Mouse (Mus musculus): ENCODE measurements at regions not wholly inside any gene's neighbourhood (a gene's known extent, or its start where the extent isn't known, plus 50 kb on each side); places are given as distances from the start of the nearest gene placed in this dataset.

DNA sequence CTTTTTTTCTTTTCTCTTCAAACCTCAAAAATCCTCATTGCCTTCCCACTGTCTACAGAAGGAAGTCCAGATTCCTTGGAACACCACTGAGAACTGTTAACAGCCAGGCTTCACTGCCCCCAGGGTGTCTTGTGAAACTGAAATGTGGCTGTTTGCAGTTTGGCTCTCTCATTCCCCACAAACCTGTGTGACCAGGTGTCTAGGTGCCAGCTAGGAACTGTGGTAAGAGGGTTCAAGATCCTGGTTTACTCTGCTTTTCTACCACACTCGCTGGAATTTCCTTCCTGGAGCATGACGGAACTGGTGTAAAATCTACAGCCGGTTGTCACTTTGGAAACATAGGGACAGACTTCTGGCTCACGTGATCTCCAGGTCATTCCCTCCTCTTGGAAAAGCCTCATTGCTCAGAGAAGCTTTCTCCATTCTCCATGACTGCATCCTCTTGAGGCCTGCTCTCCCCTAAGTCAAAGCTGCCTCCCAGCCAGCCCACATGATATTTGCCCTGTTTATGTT, 660.2 kb downstream of the Zfp706 start:
- DNase-seq (ENCODE audit: extremely low spot score): no peak

DNA sequence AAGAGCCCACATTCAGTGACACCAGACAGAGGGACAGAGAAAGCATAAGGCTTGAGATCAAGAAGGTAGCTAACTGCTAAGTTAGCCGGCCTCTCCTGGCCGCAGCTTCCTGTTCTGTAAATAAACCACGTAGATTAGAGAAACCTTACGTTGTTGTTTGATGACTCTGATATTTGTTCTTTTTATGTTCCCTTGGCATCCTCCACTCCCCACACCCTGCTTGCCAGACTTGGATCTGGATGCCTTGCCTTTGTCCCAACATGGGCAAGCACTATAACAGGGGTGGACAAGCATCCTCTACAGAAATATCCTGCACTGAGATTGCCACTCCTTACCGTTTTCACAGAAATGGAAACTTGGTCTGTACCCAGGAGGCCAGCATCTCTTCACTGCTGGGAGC, 661.4 kb downstream of the Zfp706 start:
- no peak for DNase-seq (ENCODE audit: extremely low spot score)

GRCm38 (mm10) chr15:36345413-36345812, 662.2 kb downstream of the Zfp706 start:
- DNase-seq (ENCODE audit: extremely low spot score): no peak

DNA sequence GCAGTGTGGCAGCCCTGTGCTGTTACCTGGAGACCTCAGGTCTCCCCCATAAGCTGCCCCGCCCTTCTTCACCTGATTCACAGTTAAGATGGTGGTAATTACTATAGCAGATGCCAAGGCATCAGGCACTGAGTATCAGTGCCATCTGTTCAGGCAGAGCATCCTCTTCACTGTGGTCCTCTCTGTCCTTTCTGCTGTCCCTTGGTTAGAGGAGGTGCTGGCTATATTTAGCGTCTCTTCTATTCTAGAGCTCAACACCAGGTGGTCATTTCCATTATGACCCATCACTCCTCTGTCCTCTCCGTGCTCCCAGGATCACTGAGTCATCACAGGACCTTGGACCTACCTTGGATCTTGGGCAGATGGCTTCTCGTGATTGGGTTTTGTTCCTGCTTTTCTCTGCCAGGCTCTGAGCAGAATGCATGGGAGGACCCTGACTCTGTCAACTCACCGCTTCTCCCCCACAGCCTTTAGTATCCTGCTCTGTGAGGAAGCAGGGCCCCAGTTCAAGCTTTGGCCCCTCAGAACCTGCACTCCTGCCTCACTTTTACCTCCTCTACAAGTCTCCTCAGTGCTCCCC, 667.5 kb downstream of the Zfp706 start:
- no peak for DNase-seq (ENCODE audit: extremely low spot score)

DNA sequence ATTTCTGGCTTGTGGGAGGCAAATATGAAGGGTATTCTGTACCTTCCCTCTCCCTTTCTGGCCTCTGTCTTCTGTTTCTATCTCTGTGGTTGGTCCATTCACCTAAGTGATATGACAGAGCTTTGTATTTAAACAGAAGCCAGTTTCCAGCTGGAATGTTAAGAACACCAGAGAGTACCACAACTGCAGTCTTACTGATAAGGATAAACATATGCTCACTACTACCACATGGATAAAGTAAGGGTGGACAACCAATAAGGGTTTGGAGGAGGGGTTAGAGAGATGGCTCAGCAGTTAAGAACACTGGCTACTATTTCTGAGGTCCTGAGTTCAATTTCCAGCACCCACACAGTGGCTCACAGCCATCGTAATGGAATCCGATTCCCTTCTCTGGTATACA, 668.8 kb downstream of the Zfp706 start:
- no peak for DNase-seq (ENCODE audit: extremely low spot score)

- no peak for DNase-seq (ENCODE audit: extremely low spot score)
These were observed 670.7 kb downstream of the Zfp706 start for GRCm38 (mm10) chr15:36336857-36337256.

GRCm38 (mm10) chr15:36335116-36335515, 672.5 kb downstream of the Zfp706 start:
- no peak for DNase-seq (ENCODE audit: extremely low spot score)

DNA sequence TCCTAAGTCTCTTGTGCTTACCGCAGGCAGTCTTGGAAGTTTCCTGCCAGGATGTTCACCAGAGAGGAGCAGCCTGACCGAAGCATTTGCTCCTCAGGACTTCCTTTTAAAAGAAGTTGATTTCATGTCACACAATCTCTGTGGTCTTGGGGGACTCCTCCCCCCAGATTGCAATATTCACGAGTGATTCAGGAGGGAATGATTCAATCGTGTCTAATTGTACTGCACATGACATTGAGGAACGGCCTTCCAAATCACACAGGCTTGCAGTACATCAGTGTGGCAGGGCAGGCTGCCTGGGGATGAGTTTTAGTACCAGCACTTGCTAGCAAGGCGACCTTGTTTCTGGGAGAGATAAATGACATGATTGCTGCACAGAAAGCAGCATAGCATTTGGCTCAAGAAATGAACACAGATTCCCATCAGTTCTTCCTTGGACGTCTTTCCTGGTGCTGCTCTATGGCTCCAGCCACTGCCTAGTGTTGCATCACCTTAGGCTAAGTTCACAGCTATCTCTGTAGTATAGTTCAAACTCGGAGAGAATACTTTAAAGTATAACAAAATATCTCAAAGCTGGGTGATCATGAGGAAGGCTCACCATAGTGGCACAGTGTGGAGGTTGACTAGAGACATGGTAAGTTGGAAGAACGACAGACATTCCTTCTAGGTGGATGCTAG, 673.0 kb downstream of the Zfp706 start:
- no peak for DNase-seq (ENCODE audit: extremely low spot score)

DNA sequence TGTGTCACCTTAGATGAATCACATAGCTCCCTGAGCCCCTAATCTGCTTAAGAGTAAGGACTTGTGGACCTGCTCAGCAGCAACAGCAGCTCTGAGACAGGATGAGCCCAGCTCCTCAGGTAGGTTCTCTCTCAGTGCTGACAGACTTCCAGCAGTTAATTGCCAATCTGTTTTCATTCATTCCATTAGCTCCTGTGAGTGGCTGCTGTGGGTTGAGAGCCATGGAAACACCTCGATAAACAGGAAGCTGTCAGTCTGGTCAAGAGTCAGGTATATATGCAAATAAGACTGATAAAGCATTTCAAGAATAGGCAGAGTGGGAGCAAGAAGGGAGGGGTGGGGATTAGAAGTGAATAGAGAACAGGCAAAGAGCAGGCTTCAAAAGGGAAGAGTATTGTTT, 673.7 kb downstream of the Zfp706 start:
- no peak for DNase-seq (ENCODE audit: extremely low spot score)

- DNase-seq (ENCODE audit: extremely low spot score): no peak
These were observed 674.3 kb downstream of the Zfp706 start for GRCm38 (mm10) chr15:36333265-36333664.
